Mouse (Mus musculus) kidney, embryonic 16.5 days (tissue): ENCODE data around the gene Evpl. TPM values are rescaled to one million over a fixed set of nuclear protein-coding genes. Genes with fewer than 3 reads are reported as not detected.
"Not testable (repeated sequence)": the region's sequence is repeated elsewhere in the genome, so short reads cannot be mapped to it uniquely, and the experiment has no call there.

Experiments
- ATAC-seq: fragments of 200-750 bp; cut with Nextera tagmentation; 2 replicates; pipeline ENCODE4 v1.8.0; 2017; ENCODE audit warnings: moderate TSS enrichment; ENCODE audit not compliant: low FRiP score, low TSS enrichment
- H3K27ac ChIP-seq: fragments of 300-500 bp; sonication (generic); 2 replicates; pipeline ENCODE4 v1.5.1; 2014; ENCODE audit warnings: low read length
- H3K27me3 ChIP-seq: fragments of 300-500 bp; sonication (generic); 2 replicates; pipeline ENCODE4 v1.6.1; 2014; ENCODE audit warnings: low read length, control low read depth, mixed read lengths; ENCODE audit not compliant: insufficient read depth
- H3K36me3 ChIP-seq: fragments of 300-500 bp; sonication (generic); 2 replicates; pipeline ENCODE4 v1.6.1; 2014; ENCODE audit warnings: low read length, control low read depth, mixed read lengths; ENCODE audit not compliant: insufficient read depth
- H3K4me1 ChIP-seq: fragments of 300-500 bp; sonication (generic); 2 replicates; pipeline ENCODE4 v1.6.1; 2014; ENCODE audit warnings: low read length, control low read depth, mixed read lengths; ENCODE audit not compliant: insufficient read depth
- H3K4me2 ChIP-seq: fragments of 300-500 bp; sonication (generic); replicated peaks from 2 replicates; pipeline ENCODE4 v1.6.1; 2014; ENCODE audit warnings: low read depth, low read length
- H3K4me3 ChIP-seq: fragments of 300-500 bp; sonication (generic); 2 replicates; pipeline ENCODE4 v1.5.1; 2014; ENCODE audit warnings: mild to moderate bottlenecking, low read length
- H3K9ac ChIP-seq: fragments of 300-500 bp; sonication (generic); replicated peaks from 2 replicates; pipeline ENCODE4 v1.6.1; 2014; ENCODE audit warnings: low read length
- H3K9me3 ChIP-seq: fragments of 300-500 bp; sonication (generic); 2 replicates; pipeline ENCODE4 v1.6.1; 2016; ENCODE audit warnings: low read length, control low read depth
- WGBS: fragments of 180-500 bp; shearing (Covaris S2); extraction: QIAGEN DNeasy Blood & Tissue Kit; methylation state at CpG from one replicate; pipeline ENCODE4 v1.1.7; 2014; 5-methylcytosine and 5-hydroxymethylcytosine counted together
- polyA plus RNA-seq: library from polyadenylated mRNA; unstranded; fragments of >200 nt; fragmentation: Nextera tagmentation; extraction: Ambion mirVana; gene quantifications from 2 replicates; pipeline ENCODE4 v1.2.1, GENCODE M21; 2015

Gene Evpl
- polyA plus RNA-seq = 3.5 and 4.1 TPM in 2 replicates

- H3K27ac ChIP-seq = 0 out of 2 replicates have a peak within 1 kb of the TSS, but pooled peaks have one; percentile 0
- ATAC-seq = peak; percentile 86
- H3K4me3 ChIP-seq = peak within 1 kb of the TSS; percentile 40
- peak within 1 kb of the TSS; percentile 60 for H3K9ac ChIP-seq
- 8% methylated on average over 30 of the region's 31 CpGs for WGBS
- H3K9me3 ChIP-seq = no peaks in the 10 kb centered on the region
- H3K36me3 ChIP-seq = no peaks in the 10 kb centered on the region
- H3K27me3 ChIP-seq = peaks cover 12% of the 10 kb centered on the region
- peak within 1 kb of the TSS; percentile 61 for H3K4me2 ChIP-seq
- peaks cover 32% of the 10 kb centered on the region for H3K4me1 ChIP-seq
Measured at GRCm38 (mm10) chr11:116237742-116238395, at the start of gene Evpl. Evpl (minus strand) TSS chr11:116238077.

- Histone ChIP-seq H3K9me3 (0 out of 2 replicates have a peak, but pooled peaks cover 7% of the 10 kb centered on the region), H3K4me3 (no peak overlapping the region), H3K4me2 (no peak overlapping the region), H3K27ac (no peak overlapping the region), H3K36me3 (peaks cover 33% of the 10 kb centered on the region), H3K9ac (no peak overlapping the region), H3K27me3 (peaks cover 30% of the 10 kb centered on the region), H3K4me1 (peaks cover 6% of the 10 kb centered on the region)
- 74% methylated on average over 5 of the region's 5 CpGs for WGBS
- no peak for ATAC-seq
Measured at GRCm38 (mm10) chr11:116287351-116287750, 49.5 kb upstream of the Evpl start.

GRCm38 (mm10) chr11:116285770-116286191 is 47.9 kb upstream of the Evpl start:
- ATAC-seq = peak; percentile 72; the same call in 1 of the 2 replicates
- Histone ChIP-seq H3K4me3 (no peak overlapping the region), H3K9ac (no peak overlapping the region), H3K4me1 (peaks cover 21% of the 10 kb centered on the region), H3K27me3 (peaks cover 46% of the 10 kb centered on the region), H3K27ac (peak overlapping the region; percentile 19; the same call in 1 of the 2 replicates), H3K36me3 (peaks cover 24% of the 10 kb centered on the region), H3K4me2 (no peak overlapping the region), H3K9me3 (0 out of 2 replicates have a peak, but pooled peaks cover 7% of the 10 kb centered on the region)
- 34% methylated on average over 7 of the region's 7 CpGs for WGBS

GRCm38 (mm10) chr11:116283982-116284381 is 46.1 kb upstream of the Evpl start:
- H3K4me2 ChIP-seq = no peak overlapping the region
- peaks cover 59% of the 10 kb centered on the region for H3K27me3 ChIP-seq
- no peak for ATAC-seq
- H3K9ac ChIP-seq = no peak overlapping the region
- H3K4me3 ChIP-seq = no peak overlapping the region
- peaks cover 10% of the 10 kb centered on the region for H3K36me3 ChIP-seq
- 29% methylated on average over 6 of the region's 6 CpGs for WGBS
- H3K27ac ChIP-seq = no peak overlapping the region
- H3K4me1 ChIP-seq = peaks cover 22% of the 10 kb centered on the region
- H3K9me3 ChIP-seq = 0 out of 2 replicates have a peak, but pooled peaks cover 7% of the 10 kb centered on the region

GRCm38 (mm10) chr11:116282912-116283521 is 45.1 kb upstream of the Evpl start:
- Histone ChIP-seq H3K4me1 (peaks cover 22% of the 10 kb centered on the region), H3K4me3 (peak overlapping the region; percentile 24; the same call in 1 of the 2 replicates), H3K27ac (no peak overlapping the region), H3K27me3 (peaks cover 59% of the 10 kb centered on the region), H3K9ac (no peak overlapping the region), H3K4me2 (no peak overlapping the region; the same call in 1 of the 2 replicates), H3K9me3 (0 out of 2 replicates have a peak, but pooled peaks cover 7% of the 10 kb centered on the region), H3K36me3 (0 out of 2 replicates have a peak, but pooled peaks cover under 1% of the 10 kb centered on the region)
- ATAC-seq = no peak
- WGBS = 8% methylated on average over 48 of the region's 48 CpGs

- no peaks in the 10 kb centered on the region for H3K36me3 ChIP-seq
- peak overlapping the region; percentile 16; the same call in 1 of the 2 replicates for H3K4me3 ChIP-seq
- H3K9me3 ChIP-seq = 0 out of 2 replicates have a peak, but pooled peaks cover 7% of the 10 kb centered on the region
- peaks cover 59% of the 10 kb centered on the region for H3K27me3 ChIP-seq
- H3K4me2 ChIP-seq = no peak overlapping the region; the same call in 1 of the 2 replicates
- WGBS = under 1% methylated on average over 11 of the region's 11 CpGs
- peaks cover 22% of the 10 kb centered on the region for H3K4me1 ChIP-seq
- ATAC-seq = no peak
- H3K27ac ChIP-seq = no peak overlapping the region
- no peak overlapping the region for H3K9ac ChIP-seq
Measured at GRCm38 (mm10) chr11:116282089-116282488, 44.2 kb upstream of the Evpl start.

GRCm38 (mm10) chr11:116281671-116282070 is 43.8 kb upstream of the Evpl start:
- peak overlapping the region; percentile 37 for H3K9ac ChIP-seq
- 1% methylated on average over 18 of the region's 18 CpGs for WGBS
- H3K4me1 ChIP-seq = peaks cover 22% of the 10 kb centered on the region
- 0 out of 2 replicates have a peak, but pooled peaks cover 7% of the 10 kb centered on the region for H3K9me3 ChIP-seq
- peaks cover 59% of the 10 kb centered on the region for H3K27me3 ChIP-seq
- H3K27ac ChIP-seq = no peak overlapping the region
- H3K36me3 ChIP-seq = no peaks in the 10 kb centered on the region
- ATAC-seq = no peak
- H3K4me3 ChIP-seq = peak overlapping the region; percentile 28
- peak overlapping the region; percentile 51 for H3K4me2 ChIP-seq

GRCm38 (mm10) chr11:116280751-116281663 is 43.1 kb upstream of the Evpl start, which contains the start of gene Galr2:
Galr2 (plus strand) TSS chr11:116280939.
- peak within 1 kb of the TSS; percentile 28 for H3K4me3 ChIP-seq
- peaks cover 59% of the 10 kb centered on the region for H3K27me3 ChIP-seq
- H3K9me3 ChIP-seq = 0 out of 2 replicates have a peak, but pooled peaks cover 7% of the 10 kb centered on the region
- H3K27ac ChIP-seq = no peak within 1 kb of the TSS
- H3K9ac ChIP-seq = peak within 1 kb of the TSS; percentile 37
- 5% methylated on average over 48 of the region's 48 CpGs for WGBS
- H3K4me1 ChIP-seq = peaks cover 22% of the 10 kb centered on the region
- H3K4me2 ChIP-seq = peak within 1 kb of the TSS; percentile 51
- ATAC-seq = no peak
- H3K36me3 ChIP-seq = no peaks in the 10 kb centered on the region

- H3K27ac ChIP-seq, H3K36me3 ChIP-seq, H3K9ac ChIP-seq, H3K4me3 ChIP-seq, H3K9me3 ChIP-seq, H3K4me2 ChIP-seq, ATAC-seq: not testable (repeated sequence)
- H3K4me1 ChIP-seq = peaks cover 30% of the 10 kb centered on the region
- H3K27me3 ChIP-seq = peaks cover 27% of the 10 kb centered on the region
- 97% methylated on average over 1 of the region's 1 CpGs for WGBS
Measured at GRCm38 (mm10) chr11:116277184-116277583, 39.3 kb upstream of the Evpl start.
